Mouse (Mus musculus) kidney, postnatal 0 days (tissue): ENCODE data around the gene Ipo5. TPM values are rescaled to one million over a fixed set of nuclear protein-coding genes. Genes with fewer than 3 reads are reported as not detected.
A peak's percentile ranks its signal among the peaks of the same experiment; 100 is the strongest.

ENCODE experiments used
- ATAC-seq: fragments of 200-750 bp; cut with Nextera tagmentation; replicated peaks from 2 replicates; pipeline ENCODE4 v1.8.0; 2017; ENCODE audit warnings: low read depth, moderate number of reproducible peaks, moderate TSS enrichment, moderate library complexity; ENCODE audit not compliant: low FRiP score
- DNase-seq: peaks from one replicate; pipeline ENCODE4 v3.0.0-alpha.2; 2016; ENCODE audit warnings: low spot score
- H3K27ac ChIP-seq: fragments of 300-500 bp; sonication (generic); 2 replicates; pipeline ENCODE4 v1.5.1; 2014; ENCODE audit warnings: mild to moderate bottlenecking
- H3K27me3 ChIP-seq: fragments of 300-500 bp; sonication (generic); 2 replicates; pipeline ENCODE4 v1.6.1; 2014; ENCODE audit warnings: low read length, mixed read lengths; ENCODE audit not compliant: insufficient read depth
- H3K36me3 ChIP-seq: fragments of 300-500 bp; sonication (generic); 2 replicates; pipeline ENCODE4 v1.6.1; 2014; ENCODE audit warnings: low read length, mixed read lengths; ENCODE audit not compliant: insufficient read depth
- H3K4me1 ChIP-seq: fragments of 300-500 bp; sonication (generic); replicated peaks from 2 replicates; pipeline ENCODE4 v1.6.1; 2014; ENCODE audit warnings: antibody characterized with exemption, low read length, mixed read lengths; ENCODE audit not compliant: insufficient read depth
- H3K4me2 ChIP-seq: fragments of 300-500 bp; sonication (generic); 2 replicates; pipeline ENCODE4 v1.6.1; 2014; ENCODE audit warnings: mild to moderate bottlenecking, low read length, moderate library complexity, mixed read lengths
- H3K4me3 ChIP-seq: fragments of 300-500 bp; sonication (generic); replicated peaks from 2 replicates; pipeline ENCODE4 v1.5.1; 2014; ENCODE audit warnings: low read depth, low read length
- H3K9ac ChIP-seq: fragments of 300-500 bp; sonication (generic); 2 replicates; pipeline ENCODE4 v1.6.1; 2014; ENCODE audit warnings: low read depth, low read length
- H3K9me3 ChIP-seq: fragments of 300-500 bp; sonication (generic); replicated peaks from 2 replicates; pipeline ENCODE4 v1.6.1; 2016; ENCODE audit warnings: low read length, inconsistent platforms, mixed read lengths
- CTCF ChIP-seq: IDR thresholded peaks from 2 replicates; pipeline ENCODE4 v1.5.1; 2016; ENCODE audit warnings: antibody characterized with exemption, low read depth, mild to moderate bottlenecking, moderate library complexity
- WGBS: fragments of 180-500 bp; shearing (Covaris S2); extraction: QIAGEN DNeasy Blood & Tissue Kit; methylation state at CpG from one replicate; pipeline ENCODE4 v1.1.7; 2014; 5-methylcytosine and 5-hydroxymethylcytosine counted together
- polyA plus RNA-seq: library from polyadenylated mRNA; unstranded; fragments of >200 nt; fragmentation: Nextera tagmentation; extraction: Ambion mirVana; gene quantifications from 2 replicates; pipeline ENCODE4 v1.2.1, GENCODE M21; 2015

Ipo5 gene
- polyA plus RNA-seq, 1 experiment from 2014 or later, result 49.8 TPM

GRCm38 (mm10) chr14:120952434-120952833, 41.4 kb downstream of the Ipo5 start:
- H3K4me3 ChIP-seq, result no peak overlapping the region
- no peaks in the 10 kb centered on the region for H3K4me1 ChIP-seq
- no peak overlapping the region for H3K9ac ChIP-seq
- H3K36me3 ChIP-seq, result peaks cover 13% of the 10 kb centered on the region; the same call in 1 of the 2 replicates
- no peak overlapping the region for H3K4me2 ChIP-seq
- H3K27me3 ChIP-seq, result no peaks in the 10 kb centered on the region
- H3K9me3 ChIP-seq, result no peaks in the 10 kb centered on the region
- DNase-seq (no peak), ATAC-seq (no peak)
- TF ChIP-seq CTCF, result peak; percentile 16; the same call in 1 of the 2 replicates
- H3K27ac ChIP-seq, result no peak overlapping the region
- 53% methylated on average over 2 of the region's 2 CpGs for WGBS

GRCm38 (mm10) chr14:120960551-120960950, 49.5 kb downstream of the Ipo5 start:
- TF ChIP-seq CTCF, result no peak
- no peak overlapping the region for H3K4me3 ChIP-seq
- H3K4me2 ChIP-seq, result no peak overlapping the region
- H3K9me3 ChIP-seq, result no peaks in the 10 kb centered on the region
- no peak for ATAC-seq
- H3K27ac ChIP-seq, result no peak overlapping the region
- H3K9ac ChIP-seq, result no peak overlapping the region
- H3K27me3 ChIP-seq, result no peaks in the 10 kb centered on the region
- DNase-seq, result no peak
- WGBS, result 48% methylated on average over 8 of the region's 8 CpGs
- no peaks in the 10 kb centered on the region for H3K36me3 ChIP-seq
- no peaks in the 10 kb centered on the region for H3K4me1 ChIP-seq

- TF ChIP-seq CTCF, result no peak
- Histone ChIP-seq H3K27me3 (no peaks in the 10 kb centered on the region), H3K9ac (no peak overlapping the region), H3K4me1 (no peaks in the 10 kb centered on the region), H3K4me3 (no peak overlapping the region), H3K27ac (no peak overlapping the region), H3K36me3 (no peaks in the 10 kb centered on the region), H3K9me3 (no peaks in the 10 kb centered on the region), H3K4me2 (no peak overlapping the region)
- DNase-seq (peak; percentile 40), ATAC-seq (no peak)
- WGBS, result 35% methylated on average over 5 of the region's 5 CpGs
Measured at GRCm38 (mm10) chr14:120960991-120961390, 50.0 kb downstream of the Ipo5 start.

- Histone ChIP-seq H3K9ac (no peak overlapping the region), H3K4me3 (no peak overlapping the region), H3K4me2 (no peak overlapping the region), H3K27ac (no peak overlapping the region), H3K36me3 (no peaks in the 10 kb centered on the region), H3K27me3 (no peaks in the 10 kb centered on the region), H3K9me3 (no peaks in the 10 kb centered on the region), H3K4me1 (no peaks in the 10 kb centered on the region)
- TF ChIP-seq CTCF, result no peak
- DNase-seq (no peak), ATAC-seq (no peak)
- WGBS, result 90% methylated on average over 6 of the region's 6 CpGs
Measured at GRCm38 (mm10) chr14:120967072-120967471, 56.0 kb downstream of the Ipo5 start.

GRCm38 (mm10) chr14:120968723-120969122, 57.7 kb downstream of the Ipo5 start:
- no peak for DNase-seq
- TF ChIP-seq CTCF, result no peak
- Histone ChIP-seq H3K27me3 (no peaks in the 10 kb centered on the region), H3K4me2 (no peak overlapping the region), H3K27ac (no peak overlapping the region), H3K4me1 (no peaks in the 10 kb centered on the region), H3K9me3 (no peaks in the 10 kb centered on the region), H3K9ac (no peak overlapping the region), H3K36me3 (no peaks in the 10 kb centered on the region), H3K4me3 (no peak overlapping the region)
- 91% methylated on average over 4 of the region's 4 CpGs for WGBS
- no peak for ATAC-seq

- Histone ChIP-seq H3K27me3 (no peaks in the 10 kb centered on the region), H3K4me2 (no peak overlapping the region), H3K9ac (no peak overlapping the region), H3K4me3 (no peak overlapping the region), H3K4me1 (no peaks in the 10 kb centered on the region), H3K36me3 (no peaks in the 10 kb centered on the region), H3K27ac (no peak overlapping the region), H3K9me3 (no peaks in the 10 kb centered on the region)
- TF ChIP-seq CTCF, result no peak
- WGBS, result 84% methylated on average over 3 of the region's 3 CpGs
- DNase-seq (no peak), ATAC-seq (no peak)
Measured at GRCm38 (mm10) chr14:120969673-120970072, 58.6 kb downstream of the Ipo5 start.

GRCm38 (mm10) chr14:120970637-120971036, 59.6 kb downstream of the Ipo5 start:
- Histone ChIP-seq H3K9me3 (no peaks in the 10 kb centered on the region), H3K4me3 (no peak overlapping the region), H3K27me3 (no peaks in the 10 kb centered on the region), H3K4me2 (no peak overlapping the region), H3K27ac (no peak overlapping the region), H3K9ac (no peak overlapping the region), H3K4me1 (no peaks in the 10 kb centered on the region), H3K36me3 (no peaks in the 10 kb centered on the region)
- DNase-seq (no peak), ATAC-seq (no peak)
- peak; percentile 55; the same call in 1 of the 2 replicates for TF ChIP-seq CTCF
- 87% methylated on average over 8 of the region's 8 CpGs for WGBS
